Mouse (Mus musculus) liver, embryonic 14.5 days (tissue): ENCODE results near the gene Uchl5. TPM values are rescaled to one million over a fixed set of nuclear protein-coding genes. Genes with fewer than 3 reads are reported as not detected.

Experiments used
- ATAC-seq: fragments of 200-750 bp; cut with Nextera tagmentation; 2 replicates; pipeline ENCODE4 v1.8.0; 2017; ENCODE audit warnings: moderate number of reproducible peaks, mild to moderate bottlenecking, moderate library complexity; ENCODE audit not compliant: insufficient read depth
- DNase-seq, 3 experiments: peaks; one replicate each; pipeline ENCODE4 v3.0.0-alpha.2; 2012 to 2013; ENCODE audit warnings: low read depth in 3 of 3, low spot score in 3 of 3
- H3K27ac ChIP-seq: fragments of 300-500 bp; sonication (generic); 2 replicates; pipeline ENCODE4 v1.5.1; 2014; ENCODE audit warnings: moderate library complexity, mild to moderate bottlenecking, control low read depth, inconsistent platforms
- H3K27me3 ChIP-seq: fragments of 300-500 bp; sonication (generic); 2 replicates; pipeline ENCODE4 v1.6.1; 2014; ENCODE audit warnings: mild to moderate bottlenecking, low read length, moderate library complexity; ENCODE audit not compliant: control insufficient read depth, insufficient read depth
- H3K36me3 ChIP-seq: fragments of 300-500 bp; sonication (generic); replicated peaks from 2 replicates; pipeline ENCODE4 v1.6.1; 2014; ENCODE audit warnings: low read depth; ENCODE audit not compliant: control insufficient read depth, insufficient read depth
- H3K4me1 ChIP-seq, 2 experiments: fragments of 200-500 bp in 1 of 2; fragments of 300-500 bp in 1 of 2; sonication (generic) in 1 of 2; replicated peaks; 2 replicates each; pipeline ENCODE4 v1.6.1; 2012 to 2014; ENCODE audit warnings: antibody characterized with exemption in 1 of 2, inconsistent platforms in 1 of 2, low read length in 1 of 2; ENCODE audit not compliant: control insufficient read depth in 2 of 2, insufficient read depth in 2 of 2
- H3K4me2 ChIP-seq: fragments of 300-500 bp; sonication (generic); 2 replicates; pipeline ENCODE4 v1.6.1; 2014; ENCODE audit warnings: low read depth, mild to moderate bottlenecking, control low read depth, moderate library complexity
- H3K4me3 ChIP-seq, 2 experiments: fragments of 200-500 bp in 1 of 2; fragments of 300-500 bp in 1 of 2; sonication (generic) in 1 of 2; 2 replicates each; pipeline ENCODE4 v1.5.1; 2012 to 2014; ENCODE audit warnings: low read depth in 2 of 2, low read length in 2 of 2, mild to moderate bottlenecking in 2 of 2, control low read depth in 1 of 2, inconsistent platforms in 1 of 2, moderate library complexity in 1 of 2; ENCODE audit not compliant: insufficient read depth in 1 of 2
- H3K9ac ChIP-seq: fragments of 300-500 bp; sonication (generic); replicated peaks from 2 replicates; pipeline ENCODE4 v1.6.1; 2014; ENCODE audit warnings: mild to moderate bottlenecking, control low read depth, moderate library complexity
- H3K9me3 ChIP-seq: fragments of 300-500 bp; sonication (generic); 2 replicates; pipeline ENCODE4 v1.6.1; 2016; ENCODE audit warnings: low read length, mixed read lengths; ENCODE audit not compliant: control insufficient read depth
- CTCF ChIP-seq: IDR thresholded peaks from 2 replicates; pipeline ENCODE4 v1.5.1; 2016; ENCODE audit warnings: antibody characterized with exemption, low read depth, control low read depth
- EP300 ChIP-seq: IDR thresholded peaks from 2 replicates; pipeline ENCODE4 v1.6.1; 2016; ENCODE audit warnings: antibody characterized with exemption, low read depth
- WGBS: fragments of 180-500 bp; shearing (Covaris S2); extraction: QIAGEN DNeasy Blood & Tissue Kit; methylation state at CpG from one replicate; pipeline ENCODE4 v1.1.7; 2014; ENCODE audit not compliant: insufficient replicate concordance; 5-methylcytosine and 5-hydroxymethylcytosine counted together
- polyA plus RNA-seq, 2 experiments: library from polyadenylated mRNA; depleted of rRNA in 1 of 2; stranded (reverse) in 1 of 2; unstranded in 1 of 2; fragments of >200 nt; fragmentation: Nextera tagmentation in 1 of 2; extraction: Ambion mirVana in 1 of 2; gene quantifications; 2 replicates each; pipeline versions ENCODE4 v1.2.1 to v1.2.3; 2012 to 2014

Gene Uchl5
- polyA plus RNA-seq, 2 experiments = 21.4 to 67.9 TPM

- H3K4me3 ChIP-seq = no peak overlapping the region
- TF ChIP-seq EP300 (no peak), CTCF (no peak)
- H3K4me1 ChIP-seq = no peaks in the 10 kb centered on the region
- no peak overlapping the region for H3K27ac ChIP-seq
- whole genome bisulfite sequencing = 63% methylated on average over 3 of the region's 3 CpGs
- no peak for DNase-seq
- H3K4me2 ChIP-seq = no peak overlapping the region
- no peaks in the 10 kb centered on the region for H3K36me3 ChIP-seq
- no peaks in the 10 kb centered on the region for H3K9me3 ChIP-seq
- ATAC-seq = no peak
- H3K9ac ChIP-seq = no peak overlapping the region
- no peaks in the 10 kb centered on the region for H3K27me3 ChIP-seq
Observed at GRCm38 (mm10) chr1:143830713-143831112, 53.6 kb downstream of the Uchl5 start.

GRCm38 (mm10) chr1:143836363-143837182 is 59.5 kb downstream of the Uchl5 start:
- TF ChIP-seq CTCF (no peak), EP300 (no peak)
- no peak for ATAC-seq
- no peak overlapping the region for H3K27ac ChIP-seq
- H3K4me3 ChIP-seq = no peak overlapping the region
- no peaks in the 10 kb centered on the region for H3K36me3 ChIP-seq
- H3K27me3 ChIP-seq = no peaks in the 10 kb centered on the region
- WGBS = 52% methylated on average over 7 of the region's 7 CpGs
- no peak overlapping the region for H3K4me2 ChIP-seq
- no peaks in the 10 kb centered on the region for H3K4me1 ChIP-seq
- H3K9ac ChIP-seq = no peak overlapping the region
- DNase-seq = no peak
- no peaks in the 10 kb centered on the region for H3K9me3 ChIP-seq

GRCm38 (mm10) chr1:143837681-143838080 is 60.6 kb downstream of the Uchl5 start:
- WGBS = 64% methylated on average over 4 of the region's 4 CpGs
- no peak overlapping the region for H3K27ac ChIP-seq
- no peaks in the 10 kb centered on the region for H3K27me3 ChIP-seq
- TF ChIP-seq CTCF (no peak), EP300 (no peak)
- H3K9ac ChIP-seq = no peak overlapping the region
- ATAC-seq = no peak
- H3K36me3 ChIP-seq = no peaks in the 10 kb centered on the region
- no peak overlapping the region for H3K4me2 ChIP-seq
- H3K4me1 ChIP-seq = no peaks in the 10 kb centered on the region
- no peak for DNase-seq
- H3K9me3 ChIP-seq = no peaks in the 10 kb centered on the region
- H3K4me3 ChIP-seq = no peak overlapping the region

- Histone ChIP-seq H3K27ac (no peak overlapping the region), H3K9ac (no peak overlapping the region), H3K36me3 (no peaks in the 10 kb centered on the region), H3K4me3 (no peak overlapping the region), H3K4me1 (no peaks in the 10 kb centered on the region), H3K27me3 (no peaks in the 10 kb centered on the region), H3K4me2 (no peak overlapping the region), H3K9me3 (no peaks in the 10 kb centered on the region)
- no peak for ATAC-seq
- no peak for DNase-seq
- WGBS = 52% methylated on average over 2 of the region's 2 CpGs
- no peak for TF ChIP-seq EP300
- TF ChIP-seq CTCF = no peak
Observed at GRCm38 (mm10) chr1:143838896-143839410, 61.9 kb downstream of the Uchl5 start.

- Histone ChIP-seq H3K4me2 (no peak overlapping the region), H3K4me3 (no peak overlapping the region), H3K4me1 (no peaks in the 10 kb centered on the region), H3K27me3 (no peaks in the 10 kb centered on the region), H3K36me3 (no peaks in the 10 kb centered on the region), H3K9me3 (no peaks in the 10 kb centered on the region), H3K27ac (no peak overlapping the region), H3K9ac (no peak overlapping the region)
- 27% methylated on average over 4 of the region's 4 CpGs for WGBS
- DNase-seq = no peak
- TF ChIP-seq CTCF = no peak
- no peak for TF ChIP-seq EP300
- ATAC-seq = no peak
Observed at GRCm38 (mm10) chr1:143852329-143852728, 75.3 kb downstream of the Uchl5 start.
